Mouse (Mus musculus): ENCODE measurements around the gene Adig. TPM values are rescaled to one million over a fixed set of nuclear protein-coding genes. Genes with fewer than 3 reads are reported as not detected.

The Adig gene
- total and polyA plus RNA-seq, 3 experiments = not detected

DNA sequence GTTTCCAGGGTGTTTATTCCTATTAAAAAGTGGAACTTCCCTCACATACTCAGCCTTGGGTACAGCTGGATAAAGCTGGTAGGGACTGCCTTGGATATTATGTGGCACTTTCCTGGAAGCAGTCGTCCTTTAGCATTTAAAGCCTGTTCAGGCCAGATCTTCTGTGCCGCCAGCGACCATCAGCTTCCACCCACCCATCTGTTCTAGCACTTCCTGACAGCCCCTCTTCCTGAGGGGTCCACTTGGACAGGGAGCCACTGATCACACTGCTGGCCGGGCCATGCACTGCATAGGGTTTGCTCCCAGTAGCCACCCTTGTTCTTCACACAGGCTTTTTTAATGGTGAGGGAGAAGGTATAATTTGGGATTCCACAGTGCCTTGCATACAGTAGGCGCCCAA is 4.0 kb upstream of the Adig start:
- Histone ChIP-seq H3K36me3 (replicated peaks) (peaks cover 64% of the 10 kb centered on the region), H3K27me3 (ENCODE audit: insufficient read depth, low read length) (no peaks in the 10 kb centered on the region)
- ATAC-seq (ENCODE audit: extremely low read depth, insufficient number of reproducible peaks, low FRiP score, poor library complexity, severe bottlenecking) = no peak

DNA sequence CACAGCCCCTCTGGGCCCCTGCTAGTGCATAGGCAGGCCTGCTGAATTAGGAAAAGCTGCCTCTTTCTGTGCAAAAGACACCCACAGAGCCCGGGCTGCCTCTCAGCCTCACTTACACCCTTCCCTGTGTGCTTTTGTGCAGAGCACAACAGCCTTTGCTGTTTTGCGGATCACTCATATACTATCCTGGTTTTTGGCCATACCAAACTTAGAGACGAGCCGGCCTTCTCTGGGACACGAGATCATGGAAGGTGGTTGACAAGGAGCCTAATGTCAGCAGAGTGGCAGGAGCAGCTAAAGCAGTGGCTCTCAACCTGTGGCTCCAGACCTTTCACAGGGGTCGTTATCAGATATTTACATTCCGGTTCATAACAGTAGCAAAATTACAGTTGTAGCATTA is 814 bp downstream of the Adig start:
- DNase-seq (ENCODE audit: low spot score) = no peak
- no peak for TF ChIP-seq POLR2AphosphoS5 (IDR thresholded peaks at IDR 0.05; ENCODE audit: insufficient replicate concordance, low read depth, low read length)
- TF ChIP-seq GATA1 (IDR thresholded peaks at IDR 0.05; ENCODE audit: borderline replicate concordance, low read length) = no peak
- no peak for TF ChIP-seq CTCF (IDR thresholded peaks at IDR 0.05; ENCODE audit: low read depth, low read length)
- no peak for TF ChIP-seq GATA2 (IDR thresholded peaks at IDR 0.05; ENCODE audit: borderline replicate concordance, low read depth, low read length)
- TF ChIP-seq TAL1 (conservative IDR thresholded peaks at IDR 0.05; ENCODE audit: low read depth, low read length) = no peak
- H3K9me3 ChIP-seq (replicated peaks) = no peaks in the 10 kb centered on the region
- no peaks in the 10 kb centered on the region for H3K4me1 ChIP-seq (ENCODE audit: insufficient read depth, low read depth, low read length)
- H3K4me3 ChIP-seq (ENCODE audit: low read depth, low read length) = no peak overlapping the region
- ATAC-seq (ENCODE audit: extremely low read depth, insufficient number of reproducible peaks, low FRiP score, poor library complexity, severe bottlenecking) = no peak
- H3K36me3 ChIP-seq (replicated peaks) = peaks cover 23% of the 10 kb centered on the region
- peaks cover 5% of the 10 kb centered on the region; the same call in 1 of the 2 replicates for H3K27me3 ChIP-seq (ENCODE audit: insufficient read depth, low read length)

More for the DNA sequence above, 4.0 kb upstream of the Adig start:
- no peaks in the 10 kb centered on the region for H3K9me3 ChIP-seq (replicated peaks)
- H3K4me3 ChIP-seq (ENCODE audit: low read depth, low read length) = no peak overlapping the region
- no peaks in the 10 kb centered on the region for H3K4me1 ChIP-seq (ENCODE audit: insufficient read depth, low read depth, low read length)
- no peak for TF ChIP-seq TAL1 (conservative IDR thresholded peaks at IDR 0.05; ENCODE audit: low read depth, low read length)
- no peak for TF ChIP-seq CTCF (IDR thresholded peaks at IDR 0.05; ENCODE audit: low read depth, low read length)
- no peak for TF ChIP-seq POLR2AphosphoS5 (IDR thresholded peaks at IDR 0.05; ENCODE audit: insufficient replicate concordance, low read depth, low read length)
- TF ChIP-seq GATA1 (IDR thresholded peaks at IDR 0.05; ENCODE audit: borderline replicate concordance, low read length) = no peak
- no peak for TF ChIP-seq GATA2 (IDR thresholded peaks at IDR 0.05; ENCODE audit: borderline replicate concordance, low read depth, low read length)
- DNase-seq (ENCODE audit: low spot score) = no peak

DNA sequence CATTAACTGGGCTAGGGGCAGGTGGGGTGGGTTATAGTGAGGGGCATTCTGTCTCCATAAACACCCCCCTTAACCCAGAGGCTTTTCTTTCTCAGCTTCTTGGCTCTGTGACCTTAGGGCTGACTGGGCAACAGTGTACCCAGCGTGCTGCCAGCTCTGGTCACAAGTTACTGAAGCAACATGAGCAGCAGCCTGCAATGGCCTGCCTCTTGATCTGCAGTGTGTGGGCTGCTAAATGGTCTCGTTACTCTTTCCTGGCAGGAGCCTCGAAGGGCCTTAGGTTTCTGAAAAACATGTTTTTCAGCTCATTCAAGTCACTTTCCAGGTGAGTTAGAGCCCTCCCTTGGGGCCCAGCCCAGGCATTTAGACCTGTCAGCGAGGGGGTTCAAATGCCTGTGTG is 1.3 kb downstream of the Adig start:
- Histone ChIP-seq H3K36me3 (replicated peaks) (peaks cover 18% of the 10 kb centered on the region), H3K4me3 (ENCODE audit: low read depth, low read length) (no peak overlapping the region), H3K9me3 (replicated peaks) (no peaks in the 10 kb centered on the region), H3K27me3 (ENCODE audit: insufficient read depth, low read length) (peaks cover 5% of the 10 kb centered on the region; the same call in 1 of the 2 replicates), H3K4me1 (ENCODE audit: insufficient read depth, low read depth, low read length) (no peaks in the 10 kb centered on the region)
- TF ChIP-seq TAL1 (conservative IDR thresholded peaks at IDR 0.05; ENCODE audit: low read depth, low read length) = no peak
- no peak for TF ChIP-seq GATA1 (IDR thresholded peaks at IDR 0.05; ENCODE audit: borderline replicate concordance, low read length)
- TF ChIP-seq POLR2AphosphoS5 (IDR thresholded peaks at IDR 0.05; ENCODE audit: insufficient replicate concordance, low read depth, low read length) = no peak
- TF ChIP-seq CTCF (IDR thresholded peaks at IDR 0.05; ENCODE audit: low read depth, low read length) = no peak
- no peak for TF ChIP-seq GATA2 (IDR thresholded peaks at IDR 0.05; ENCODE audit: borderline replicate concordance, low read depth, low read length)
- ATAC-seq (ENCODE audit: extremely low read depth, insufficient number of reproducible peaks, low FRiP score, poor library complexity, severe bottlenecking) = no peak
- DNase-seq (ENCODE audit: low spot score) = no peak

DNA sequence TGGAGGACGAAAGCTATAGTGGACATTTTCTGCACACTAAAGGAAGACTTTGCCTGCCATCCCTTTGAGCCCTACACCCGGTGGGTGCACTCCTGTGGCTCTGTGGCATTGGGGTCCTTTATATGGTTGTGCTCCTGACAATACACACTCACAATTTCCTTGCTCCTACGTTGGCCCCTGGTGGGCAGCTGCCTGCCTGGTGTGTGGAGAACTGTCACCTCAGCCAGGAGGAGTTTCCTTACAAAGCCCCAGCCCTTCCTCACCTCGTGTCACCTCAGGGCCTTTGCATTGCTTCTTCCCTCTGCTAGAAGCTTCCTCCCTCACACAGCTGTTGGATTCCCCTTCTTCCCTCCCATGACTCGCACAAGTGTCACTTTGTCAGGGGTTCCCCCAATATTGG is 4.1 kb downstream of the Adig start:
- Histone ChIP-seq H3K4me1 (ENCODE audit: insufficient read depth, low read depth, low read length) (no peaks in the 10 kb centered on the region), H3K36me3 (replicated peaks) (no peaks in the 10 kb centered on the region), H3K4me3 (ENCODE audit: low read depth, low read length) (no peak overlapping the region), H3K9me3 (replicated peaks) (no peaks in the 10 kb centered on the region), H3K27me3 (ENCODE audit: insufficient read depth, low read length) (peaks cover 10% of the 10 kb centered on the region; the same call in 1 of the 2 replicates)
- TF ChIP-seq GATA2 (IDR thresholded peaks at IDR 0.05; ENCODE audit: borderline replicate concordance, low read depth, low read length) = no peak
- TF ChIP-seq GATA1 (IDR thresholded peaks at IDR 0.05; ENCODE audit: borderline replicate concordance, low read length) = no peak
- no peak for TF ChIP-seq TAL1 (conservative IDR thresholded peaks at IDR 0.05; ENCODE audit: low read depth, low read length)
- TF ChIP-seq POLR2AphosphoS5 (IDR thresholded peaks at IDR 0.05; ENCODE audit: insufficient replicate concordance, low read depth, low read length) = no peak
- no peak for TF ChIP-seq CTCF (IDR thresholded peaks at IDR 0.05; ENCODE audit: low read depth, low read length)
- ATAC-seq (ENCODE audit: extremely low read depth, insufficient number of reproducible peaks, low FRiP score, poor library complexity, severe bottlenecking) (no peak), DNase-seq (ENCODE audit: low spot score) (no peak)

DNA sequence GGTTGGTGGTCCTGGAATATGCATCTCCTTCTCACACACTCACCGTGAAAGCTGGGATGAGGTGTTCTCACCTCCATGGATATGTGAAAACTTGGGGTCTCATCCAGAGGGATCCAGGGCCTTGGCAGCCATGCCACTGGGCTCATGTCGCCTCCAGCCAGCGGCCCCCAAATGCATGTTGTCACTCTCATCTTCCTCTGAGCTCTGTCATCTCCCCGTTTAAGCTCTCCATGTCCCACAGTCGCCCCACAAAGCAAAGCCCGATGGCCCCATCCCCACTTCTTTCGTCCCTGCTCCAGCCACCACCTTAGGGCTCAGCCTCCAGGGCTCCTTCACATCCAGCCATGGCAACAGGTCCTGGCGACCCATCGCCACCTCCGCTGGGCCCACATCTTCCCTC is 4.6 kb downstream of the Adig start:
- TF ChIP-seq TAL1 (conservative IDR thresholded peaks at IDR 0.05; ENCODE audit: low read depth, low read length) (no peak), CTCF (IDR thresholded peaks at IDR 0.05; ENCODE audit: low read depth, low read length) (no peak), POLR2AphosphoS5 (IDR thresholded peaks at IDR 0.05; ENCODE audit: insufficient replicate concordance, low read depth, low read length) (no peak), GATA1 (IDR thresholded peaks at IDR 0.05; ENCODE audit: borderline replicate concordance, low read length) (no peak), GATA2 (IDR thresholded peaks at IDR 0.05; ENCODE audit: borderline replicate concordance, low read depth, low read length) (no peak)
- Histone ChIP-seq H3K4me3 (ENCODE audit: low read depth, low read length) (no peak overlapping the region), H3K9me3 (replicated peaks) (no peaks in the 10 kb centered on the region), H3K4me1 (ENCODE audit: insufficient read depth, low read depth, low read length) (no peaks in the 10 kb centered on the region), H3K27me3 (ENCODE audit: insufficient read depth, low read length) (peaks cover 10% of the 10 kb centered on the region; the same call in 1 of the 2 replicates), H3K36me3 (replicated peaks) (no peaks in the 10 kb centered on the region)
- DNase-seq (ENCODE audit: low spot score) (no peak), ATAC-seq (ENCODE audit: extremely low read depth, insufficient number of reproducible peaks, low FRiP score, poor library complexity, severe bottlenecking) (no peak)

DNA sequence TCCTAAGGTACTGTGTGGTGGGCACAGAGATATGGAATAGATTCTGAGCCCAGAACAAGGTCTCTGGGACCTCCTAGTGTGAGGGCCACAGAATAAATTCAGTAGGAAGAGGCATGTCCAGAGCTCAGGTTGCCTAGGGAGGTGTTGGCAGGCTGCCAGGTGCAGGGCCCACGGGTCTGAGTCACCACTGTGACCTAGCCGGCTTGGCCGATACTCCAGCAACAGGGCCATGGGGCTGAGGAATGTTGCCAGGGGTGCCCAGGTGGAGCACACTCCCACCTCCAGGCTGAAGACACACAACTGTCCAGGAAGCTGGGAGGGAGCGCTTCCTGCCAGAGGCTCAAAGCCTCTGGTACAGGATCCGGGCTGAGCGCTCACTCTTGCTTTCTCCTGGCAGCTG is 8.3 kb downstream of the Adig start:
- Histone ChIP-seq H3K9me3 (replicated peaks) (no peaks in the 10 kb centered on the region), H3K4me3 (ENCODE audit: low read depth, low read length) (no peak overlapping the region), H3K27me3 (ENCODE audit: insufficient read depth, low read length) (peaks cover 10% of the 10 kb centered on the region; the same call in 1 of the 2 replicates), H3K4me1 (ENCODE audit: insufficient read depth, low read depth, low read length) (no peaks in the 10 kb centered on the region), H3K36me3 (replicated peaks) (no peaks in the 10 kb centered on the region)
- DNase-seq (ENCODE audit: low spot score) = no peak
- no peak for TF ChIP-seq TAL1 (conservative IDR thresholded peaks at IDR 0.05; ENCODE audit: low read depth, low read length)
- TF ChIP-seq CTCF (IDR thresholded peaks at IDR 0.05; ENCODE audit: low read depth, low read length) = no peak
- no peak for TF ChIP-seq GATA2 (IDR thresholded peaks at IDR 0.05; ENCODE audit: borderline replicate concordance, low read depth, low read length)
- TF ChIP-seq GATA1 (IDR thresholded peaks at IDR 0.05; ENCODE audit: borderline replicate concordance, low read length) = no peak
- no peak for ATAC-seq (ENCODE audit: extremely low read depth, insufficient number of reproducible peaks, low FRiP score, poor library complexity, severe bottlenecking)

Measured in G1E (cell line).